Mouse (Mus musculus): ENCODE results near the gene Sdsl.

DNA sequence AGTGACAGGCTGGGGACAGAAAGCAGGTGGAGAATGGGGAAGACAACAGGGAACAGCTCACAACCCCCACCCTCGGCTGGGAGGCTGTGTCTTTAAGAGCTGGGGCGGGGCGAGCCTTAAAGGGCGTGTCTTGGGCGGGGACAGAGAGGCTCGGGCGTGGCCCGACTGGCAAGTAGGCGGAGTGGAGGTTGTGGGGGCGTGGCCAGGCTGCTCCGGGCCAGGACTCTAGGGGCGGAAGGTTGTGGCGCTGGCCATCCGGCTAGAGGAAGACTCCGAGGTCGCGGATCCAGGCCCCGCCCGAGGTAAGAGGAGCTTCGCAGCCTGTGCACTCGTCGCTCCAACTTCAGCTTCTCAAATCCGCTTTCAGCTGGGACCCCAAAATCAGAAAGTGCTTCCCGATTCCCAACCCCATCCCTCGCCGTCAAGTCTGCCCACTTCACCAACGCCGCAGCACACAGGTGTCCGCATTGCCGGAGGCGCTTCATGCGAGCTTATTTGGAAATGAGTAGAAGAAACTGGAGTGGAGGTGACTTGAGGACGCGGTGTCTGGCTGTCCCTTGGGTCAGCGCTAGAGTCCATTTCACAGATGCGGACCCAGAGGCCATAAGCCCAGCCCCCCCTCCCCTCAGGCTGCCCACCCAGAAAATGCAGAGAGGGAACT lies 38.5 kb upstream of the Sdsl start, which contains the start of gene Slc8b1:
- TF ChIP-seq POLR2A (IDR thresholded peaks at IDR 0.05; ENCODE audit: low read depth, low read length) (peak; percentile 17), CTCF (conservative IDR thresholded peaks at IDR 0.05; ENCODE audit: insufficient read depth, insufficient read length, low read depth, low read length) (no peak)

Measured in kidney, adult 2 months (tissue).